Mouse (Mus musculus): ENCODE results near the gene Bmp7.

DNA sequence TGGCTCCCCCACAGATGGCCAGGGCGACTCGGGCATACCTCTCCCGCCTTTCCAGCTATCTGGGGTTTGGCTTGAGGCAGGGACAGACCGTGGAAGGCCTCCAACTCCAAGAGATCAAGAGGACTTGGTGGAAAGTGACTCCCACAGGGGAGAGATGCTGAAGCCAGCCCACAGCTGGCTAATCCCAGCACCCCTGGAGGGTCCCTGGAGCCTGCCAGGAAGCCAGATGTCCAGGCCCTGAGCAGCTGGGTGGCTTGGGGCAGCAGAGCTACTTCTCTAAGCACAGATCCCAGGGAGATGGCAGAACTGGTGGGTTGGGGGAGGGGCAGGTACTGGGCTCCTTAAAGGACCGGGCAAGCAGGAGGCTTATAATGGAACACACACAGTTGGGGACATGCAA, 28.4 kb downstream of the Bmp7 start:
- no peak for TF ChIP-seq CTCF (IDR thresholded peaks at IDR 0.05)
- no peak for TF ChIP-seq EP300 (IDR thresholded peaks at IDR 0.05)

All from lung, postnatal 0 days (tissue).